Mouse (Mus musculus): ENCODE measurements at regions not wholly inside any gene's neighbourhood (a gene's known extent, or its start where the extent isn't known, plus 50 kb on each side); places are given as distances from the start of the nearest gene placed in this dataset.

- H3K9ac ChIP-seq (ENCODE audit: low read length), result no peak overlapping the region
- H3K36me3 ChIP-seq (ENCODE audit: control insufficient read depth, insufficient read depth, low read length), result no peaks in the 10 kb centered on the region
- H3K27ac ChIP-seq (ENCODE audit: low read depth, low read length), result 0 out of 2 replicates have a peak overlapping the region, but pooled peaks have one; percentile 9
- DNase-seq (ENCODE audit: low spot score), result no peak
- no peaks in the 10 kb centered on the region for H3K9me3 ChIP-seq (ENCODE audit: control insufficient read depth, low read length)
- no peaks in the 10 kb centered on the region for H3K27me3 ChIP-seq (ENCODE audit: control insufficient read depth, insufficient read depth, low read length)
- WGBS, result 34% methylated on average over 12 of the region's 12 CpGs
- no peak for ATAC-seq (ENCODE audit: insufficient read depth, low FRiP score, low TSS enrichment)
- H3K4me3 ChIP-seq (ENCODE audit: low read depth, low read length), result no peak overlapping the region
- H3K4me1 ChIP-seq (ENCODE audit: control insufficient read depth, insufficient read depth, low read length), result 0 out of 2 replicates have a peak, but pooled peaks cover 3% of the 10 kb centered on the region
- H3K4me2 ChIP-seq (ENCODE audit: low read depth), result no peak overlapping the region
These were observed 164.0 kb downstream of the Rps24 start for GRCm38 (mm10) chr14:24650902-24651270.

GRCm38 (mm10) chr14:24652591-24652990 is 165.7 kb downstream of the Rps24 start:
- Histone ChIP-seq H3K27me3 (ENCODE audit: control insufficient read depth, insufficient read depth, low read length) (no peaks in the 10 kb centered on the region), H3K4me2 (ENCODE audit: low read depth) (no peak overlapping the region), H3K4me1 (ENCODE audit: control insufficient read depth, insufficient read depth, low read length) (0 out of 2 replicates have a peak, but pooled peaks cover 3% of the 10 kb centered on the region), H3K4me3 (ENCODE audit: low read depth, low read length) (no peak overlapping the region), H3K9me3 (ENCODE audit: control insufficient read depth, low read length) (no peaks in the 10 kb centered on the region), H3K27ac (ENCODE audit: low read depth, low read length) (no peak overlapping the region), H3K9ac (ENCODE audit: low read length) (no peak overlapping the region), H3K36me3 (ENCODE audit: control insufficient read depth, insufficient read depth, low read length) (no peaks in the 10 kb centered on the region)
- DNase-seq (ENCODE audit: low spot score) (no peak), ATAC-seq (ENCODE audit: insufficient read depth, low FRiP score, low TSS enrichment) (no peak)
- WGBS, result 88% methylated on average over 2 of the region's 2 CpGs

- Histone ChIP-seq H3K4me2 (ENCODE audit: low read depth) (no peak overlapping the region), H3K27me3 (ENCODE audit: control insufficient read depth, insufficient read depth, low read length) (no peaks in the 10 kb centered on the region), H3K9me3 (ENCODE audit: control insufficient read depth, low read length) (no peaks in the 10 kb centered on the region), H3K4me3 (ENCODE audit: low read depth, low read length) (no peak overlapping the region), H3K4me1 (ENCODE audit: control insufficient read depth, insufficient read depth, low read length) (0 out of 2 replicates have a peak, but pooled peaks cover 3% of the 10 kb centered on the region), H3K27ac (ENCODE audit: low read depth, low read length) (no peak overlapping the region), H3K9ac (ENCODE audit: low read length) (no peak overlapping the region), H3K36me3 (ENCODE audit: control insufficient read depth, insufficient read depth, low read length) (no peaks in the 10 kb centered on the region)
- no peak for DNase-seq (ENCODE audit: low spot score)
- 71% methylated on average over 9 of the region's 9 CpGs for WGBS
- ATAC-seq (ENCODE audit: insufficient read depth, low FRiP score, low TSS enrichment), result no peak
These were observed 168.7 kb downstream of the Rps24 start for GRCm38 (mm10) chr14:24655580-24655979.

DNA sequence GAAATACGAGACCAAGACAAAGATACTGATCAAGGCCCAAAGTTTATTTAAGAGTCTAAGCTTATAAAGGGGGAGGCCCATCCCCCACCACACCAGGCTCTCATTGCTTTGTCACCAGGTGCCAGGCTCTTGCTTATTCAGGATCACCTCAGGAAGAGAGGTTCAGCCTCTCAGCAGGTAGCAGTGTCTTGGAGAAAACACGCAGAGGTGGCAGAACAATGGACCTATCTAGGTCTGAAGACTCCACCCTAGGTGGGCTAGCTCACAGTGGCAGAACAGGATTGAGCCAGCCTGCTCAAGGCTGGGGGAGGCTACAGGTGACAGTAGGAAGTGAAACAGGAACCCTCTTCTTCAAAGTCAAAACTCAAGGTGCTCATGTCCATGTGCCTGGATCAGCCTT is 174.9 kb downstream of the Rps24 start:
- DNase-seq (ENCODE audit: low spot score) (no peak), ATAC-seq (ENCODE audit: insufficient read depth, low FRiP score, low TSS enrichment) (no peak)
- WGBS, result 83% methylated on average over 2 of the region's 2 CpGs
- no peak overlapping the region for H3K9ac ChIP-seq (ENCODE audit: low read length)
- no peaks in the 10 kb centered on the region for H3K4me1 ChIP-seq (ENCODE audit: control insufficient read depth, insufficient read depth, low read length)
- no peaks in the 10 kb centered on the region for H3K9me3 ChIP-seq (ENCODE audit: control insufficient read depth, low read length)
- H3K36me3 ChIP-seq (ENCODE audit: control insufficient read depth, insufficient read depth, low read length), result no peaks in the 10 kb centered on the region
- H3K27ac ChIP-seq (ENCODE audit: low read depth, low read length), result no peak overlapping the region
- H3K4me3 ChIP-seq (ENCODE audit: low read depth, low read length), result no peak overlapping the region
- no peak overlapping the region for H3K4me2 ChIP-seq (ENCODE audit: low read depth)
- no peaks in the 10 kb centered on the region for H3K27me3 ChIP-seq (ENCODE audit: control insufficient read depth, insufficient read depth, low read length)

DNA sequence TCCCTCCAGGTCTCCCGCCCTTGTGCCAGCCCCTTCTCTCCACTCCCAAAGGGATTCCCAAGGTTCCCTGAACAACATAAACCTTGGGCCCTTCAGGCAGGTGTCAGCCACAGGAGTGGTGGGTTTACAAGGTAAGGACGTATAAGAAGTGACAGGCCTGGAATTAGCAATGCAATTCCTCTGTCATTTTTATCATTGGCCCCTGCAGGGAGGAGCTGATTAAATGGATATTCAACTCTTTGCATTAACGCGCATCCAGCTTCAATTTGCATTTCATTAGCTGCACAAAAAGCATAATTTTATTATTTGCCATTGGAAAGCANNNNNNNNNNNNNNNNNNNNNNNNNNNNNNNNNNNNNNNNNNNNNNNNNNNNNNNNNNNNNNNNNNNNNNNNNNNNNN is 178.3 kb downstream of the Rps24 start:
- DNase-seq (ENCODE audit: low spot score), result no peak
- no peak overlapping the region for H3K9ac ChIP-seq (ENCODE audit: low read length)
- H3K9me3 ChIP-seq (ENCODE audit: control insufficient read depth, low read length), result no peaks in the 10 kb centered on the region
- 83% methylated on average over 4 of the region's 4 CpGs for WGBS
- no peak for ATAC-seq (ENCODE audit: insufficient read depth, low FRiP score, low TSS enrichment)
- no peak overlapping the region for H3K4me3 ChIP-seq (ENCODE audit: low read depth, low read length)
- no peak overlapping the region for H3K4me2 ChIP-seq (ENCODE audit: low read depth)
- H3K27ac ChIP-seq (ENCODE audit: low read depth, low read length), result no peak overlapping the region
- H3K27me3 ChIP-seq (ENCODE audit: control insufficient read depth, insufficient read depth, low read length), result no peaks in the 10 kb centered on the region
- no peaks in the 10 kb centered on the region for H3K4me1 ChIP-seq (ENCODE audit: control insufficient read depth, insufficient read depth, low read length)
- no peaks in the 10 kb centered on the region for H3K36me3 ChIP-seq (ENCODE audit: control insufficient read depth, insufficient read depth, low read length)

Measured in neural tube, embryonic 11.5 days (tissue).